Mouse (Mus musculus) cortical plate, adult 2 months (tissue): ENCODE results near the gene Plekhh2.

Source experiments
- CTCF ChIP-seq: fragments of 200-500 bp; IDR thresholded peaks from 2 replicates; pipeline ENCODE4 v1.5.1; 2011; ENCODE audit warnings: mild to moderate bottlenecking, control low read depth, low read length; ENCODE audit not compliant: insufficient read depth; ENCODE audit errors: extremely low read depth
- POLR2A ChIP-seq: fragments of 200-500 bp; IDR thresholded peaks from 2 replicates; pipeline ENCODE4 v1.6.1; 2011; ENCODE audit warnings: mild to moderate bottlenecking, low read length, control low read depth; ENCODE audit not compliant: insufficient read depth; ENCODE audit errors: extremely low read depth

DNA sequence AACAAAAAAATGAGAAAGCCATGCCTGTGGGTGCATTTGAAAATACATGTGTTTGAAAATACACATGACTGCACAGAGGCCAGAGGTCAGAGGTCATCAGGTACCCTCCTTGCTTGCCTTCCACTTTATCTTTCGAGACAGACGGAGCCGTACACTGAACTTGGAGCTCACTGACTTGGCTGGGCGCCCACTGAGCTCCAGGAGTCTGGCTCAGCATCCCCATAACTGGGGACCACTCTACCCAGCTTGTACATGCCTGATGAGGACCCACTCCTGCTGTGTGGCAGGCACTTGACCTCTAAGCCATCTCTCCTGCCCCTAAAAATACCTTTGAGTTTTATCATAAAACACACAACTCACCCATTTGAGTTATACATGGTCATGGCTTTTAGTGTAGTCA, 2.5 kb upstream of the Plekhh2 start:
- no peak for TF ChIP-seq CTCF
- TF ChIP-seq POLR2A: no peak
